Mouse (Mus musculus): ENCODE data around the gene Crtam. TPM values are rescaled to one million over a fixed set of nuclear protein-coding genes. Genes with fewer than 3 reads are reported as not detected.

Gene Crtam
- polyA plus RNA-seq, 1 experiment from 2014 or later, result 0.19 TPM

DNA sequence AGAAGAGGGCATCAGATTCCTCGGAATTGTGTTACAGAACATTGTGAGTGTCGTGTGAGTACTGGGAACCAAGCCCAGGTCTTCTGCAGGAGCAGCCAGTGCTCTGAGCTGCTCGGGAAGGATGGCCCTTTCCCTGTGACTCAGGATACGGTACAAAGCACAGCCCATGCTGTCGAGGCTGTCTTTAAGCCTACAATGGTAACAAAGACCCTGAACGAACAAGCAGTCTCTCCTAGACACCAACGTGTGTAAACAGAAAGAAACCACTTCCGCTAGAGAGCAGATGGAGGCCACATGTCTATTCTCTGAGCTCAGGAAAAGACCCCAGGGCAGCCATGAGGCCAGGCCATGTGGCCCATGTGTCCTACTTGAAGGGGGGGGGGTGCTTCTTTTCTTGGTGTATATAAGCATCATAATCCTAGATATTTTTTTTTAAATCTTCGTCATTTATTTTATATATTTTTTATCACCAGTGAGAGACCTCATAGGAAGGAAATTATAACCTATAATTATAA lies 33.8 kb upstream of the Crtam start:
- no peak overlapping the region for H3K9ac ChIP-seq
- H3K36me3 ChIP-seq, result peaks cover 25% of the 10 kb centered on the region
- H3K27me3 ChIP-seq, result no peaks in the 10 kb centered on the region
- no peaks in the 10 kb centered on the region for H3K9me3 ChIP-seq
- no peak overlapping the region for H3K4me3 ChIP-seq
- ATAC-seq (ENCODE audit: low FRiP score), result no peak
- 56% methylated on average over 9 of the region's 9 CpGs for WGBS
- no peak overlapping the region for H3K27ac ChIP-seq
- H3K4me1 ChIP-seq (replicated peaks), result peaks cover 12% of the 10 kb centered on the region
- no peak overlapping the region for H3K4me2 ChIP-seq

DNA sequence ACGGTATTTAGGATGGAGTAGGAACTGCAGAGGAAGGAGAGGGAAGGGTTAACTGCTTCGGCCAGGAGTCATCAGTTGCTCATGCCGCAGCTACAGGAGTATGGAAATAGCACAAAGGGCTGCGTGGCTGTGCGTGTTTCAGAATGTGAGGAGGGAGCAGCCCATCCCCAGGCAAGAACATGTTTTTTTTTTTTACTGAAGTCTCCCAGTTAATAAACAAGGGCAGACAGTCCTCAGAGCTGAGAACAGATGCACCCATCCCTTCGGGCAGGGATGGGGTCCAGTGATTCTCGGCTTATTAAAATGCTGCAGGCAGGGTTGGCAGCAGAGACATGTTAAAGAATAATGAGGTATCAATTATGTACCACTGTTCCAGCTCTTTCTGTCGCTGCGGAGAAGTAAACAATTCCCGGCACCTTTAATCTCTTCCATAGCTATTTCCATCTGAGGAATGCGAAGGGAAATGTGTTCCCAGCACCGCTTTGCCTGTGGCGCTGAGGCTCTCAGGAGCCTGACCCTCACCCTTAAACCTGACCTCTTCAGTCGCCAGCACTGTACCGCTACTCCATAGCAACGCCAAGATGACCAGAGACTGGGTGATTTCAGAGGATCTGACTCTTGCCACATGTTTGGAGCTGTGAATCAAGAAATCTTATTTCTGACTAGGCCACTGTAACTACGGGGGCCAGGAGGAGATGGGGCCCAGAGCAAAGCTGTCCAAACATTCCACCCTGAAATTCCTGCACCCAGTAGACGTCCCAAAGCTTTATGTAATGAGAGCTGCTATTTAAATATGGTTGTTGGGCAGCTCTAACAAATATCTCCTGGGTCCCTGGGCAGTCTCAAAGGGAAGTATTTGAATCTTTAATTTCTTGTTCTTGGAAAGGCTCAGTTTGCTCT lies 27.4 kb upstream of the Crtam start:
- 31% methylated on average over 18 of the region's 18 CpGs for WGBS
- H3K27ac ChIP-seq, result peak overlapping the region; percentile 86
- peak overlapping the region; percentile 33 for H3K4me2 ChIP-seq
- ATAC-seq (ENCODE audit: low FRiP score), result peak; percentile 61
- H3K27me3 ChIP-seq, result no peaks in the 10 kb centered on the region
- H3K36me3 ChIP-seq, result peaks cover 30% of the 10 kb centered on the region
- H3K9me3 ChIP-seq, result no peaks in the 10 kb centered on the region
- H3K4me1 ChIP-seq (replicated peaks), result peaks cover 35% of the 10 kb centered on the region
- H3K4me3 ChIP-seq, result no peak overlapping the region
- peak overlapping the region; percentile 47; the same call in 1 of the 2 replicates for H3K9ac ChIP-seq

DNA sequence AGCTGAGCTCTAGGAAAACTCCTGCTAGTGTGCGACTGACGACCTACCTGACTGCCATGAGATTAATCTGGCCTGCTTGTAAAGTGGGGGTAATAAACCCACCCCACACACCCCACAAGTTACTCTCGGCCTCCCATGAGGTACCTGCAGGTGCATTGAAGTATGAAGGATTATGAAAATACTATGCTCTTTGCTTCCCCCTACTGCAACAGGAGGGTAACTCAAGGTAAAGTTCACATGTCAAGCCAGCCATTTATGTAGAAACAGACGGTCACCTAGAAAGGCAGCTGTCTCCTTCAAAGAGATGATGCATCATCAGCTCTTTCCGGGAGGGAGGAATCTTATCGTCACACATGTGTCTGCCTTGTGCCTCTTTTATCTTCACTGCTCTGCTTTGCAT lies 25.4 kb upstream of the Crtam start:
- ATAC-seq (ENCODE audit: low FRiP score), result no peak
- Histone ChIP-seq H3K4me3 (no peak overlapping the region), H3K9me3 (no peaks in the 10 kb centered on the region), H3K9ac (no peak overlapping the region), H3K4me1 (replicated peaks) (peaks cover 35% of the 10 kb centered on the region), H3K36me3 (peaks cover 29% of the 10 kb centered on the region), H3K27me3 (no peaks in the 10 kb centered on the region), H3K4me2 (no peak overlapping the region), H3K27ac (no peak overlapping the region)
- WGBS, result 80% methylated on average over 6 of the region's 6 CpGs

DNA sequence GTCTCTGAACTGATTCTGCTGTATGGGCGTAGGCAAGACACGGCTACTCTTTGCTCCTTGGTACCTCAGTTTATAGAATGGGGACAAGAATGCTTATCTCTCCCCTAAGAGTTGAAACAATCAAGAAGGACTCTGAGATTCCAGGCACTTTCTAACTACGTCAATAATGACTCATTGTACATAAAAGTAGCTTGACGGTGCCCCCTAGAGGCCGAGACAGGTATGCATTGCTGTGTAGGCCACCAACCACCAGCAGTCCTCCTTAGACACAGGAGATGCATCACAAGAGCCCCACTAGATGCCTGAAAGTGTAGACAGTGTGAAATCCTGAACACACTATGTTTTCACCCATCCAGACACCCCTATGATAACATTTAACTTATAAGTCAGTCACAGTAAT lies 24.0 kb upstream of the Crtam start:
- Histone ChIP-seq H3K4me2 (no peak overlapping the region), H3K9me3 (no peaks in the 10 kb centered on the region), H3K36me3 (peaks cover 38% of the 10 kb centered on the region), H3K27ac (no peak overlapping the region), H3K4me3 (no peak overlapping the region), H3K9ac (no peak overlapping the region), H3K4me1 (replicated peaks) (peaks cover 23% of the 10 kb centered on the region), H3K27me3 (no peaks in the 10 kb centered on the region)
- no peak for ATAC-seq (ENCODE audit: low FRiP score)
- 47% methylated on average over 5 of the region's 5 CpGs for WGBS

DNA sequence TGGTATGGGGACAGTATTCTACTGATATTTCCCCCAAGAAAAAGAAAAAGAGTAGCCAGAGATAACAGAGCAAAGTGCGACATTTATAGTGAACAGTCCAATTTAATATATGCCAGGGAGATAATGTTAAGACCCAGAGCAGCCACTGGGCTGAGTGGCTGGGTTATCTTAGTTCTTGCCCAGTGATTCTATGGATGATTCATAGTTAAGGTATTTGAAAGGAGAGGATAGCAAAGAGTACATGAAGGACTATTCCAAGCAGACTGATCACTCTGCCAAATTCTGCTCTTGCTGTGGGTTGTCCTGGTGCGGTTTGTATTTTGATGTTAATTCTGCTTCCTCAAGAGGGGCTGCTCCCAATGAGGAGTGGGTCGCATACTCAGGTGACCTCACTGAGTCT lies 17.3 kb upstream of the Crtam start:
- no peak for ATAC-seq (ENCODE audit: low FRiP score)
- WGBS, result 70% methylated on average over 3 of the region's 3 CpGs
- Histone ChIP-seq H3K9me3 (no peaks in the 10 kb centered on the region), H3K36me3 (peaks cover 65% of the 10 kb centered on the region), H3K4me3 (no peak overlapping the region), H3K4me1 (replicated peaks) (no peaks in the 10 kb centered on the region), H3K27ac (no peak overlapping the region), H3K27me3 (no peaks in the 10 kb centered on the region), H3K4me2 (no peak overlapping the region), H3K9ac (no peak overlapping the region)

DNA sequence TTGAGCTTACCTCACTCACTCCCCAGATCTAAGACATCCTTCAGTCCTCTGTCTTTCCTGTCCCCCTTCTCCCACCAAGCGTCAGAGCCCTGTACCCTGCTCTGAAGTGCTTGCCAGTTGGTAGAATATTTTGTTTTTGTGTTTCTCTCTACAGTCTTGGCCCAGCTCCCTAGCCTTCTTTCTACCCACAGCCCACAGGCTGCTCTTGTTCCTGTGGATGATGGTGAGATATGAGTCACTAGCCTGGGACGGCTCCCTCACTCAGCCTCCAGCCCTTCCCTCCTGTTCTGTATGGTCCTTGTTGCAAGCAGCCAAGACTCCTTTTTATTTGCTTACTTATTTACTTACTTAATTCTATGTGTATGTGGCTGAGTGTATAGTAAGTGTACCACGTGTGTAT lies 16.1 kb upstream of the Crtam start:
- Histone ChIP-seq H3K27ac (no peak overlapping the region), H3K4me3 (no peak overlapping the region), H3K4me2 (no peak overlapping the region), H3K9ac (no peak overlapping the region), H3K36me3 (peaks cover 62% of the 10 kb centered on the region), H3K9me3 (no peaks in the 10 kb centered on the region), H3K4me1 (replicated peaks) (no peaks in the 10 kb centered on the region), H3K27me3 (no peaks in the 10 kb centered on the region)
- 88% methylated on average over 3 of the region's 3 CpGs for WGBS
- no peak for ATAC-seq (ENCODE audit: low FRiP score)

DNA sequence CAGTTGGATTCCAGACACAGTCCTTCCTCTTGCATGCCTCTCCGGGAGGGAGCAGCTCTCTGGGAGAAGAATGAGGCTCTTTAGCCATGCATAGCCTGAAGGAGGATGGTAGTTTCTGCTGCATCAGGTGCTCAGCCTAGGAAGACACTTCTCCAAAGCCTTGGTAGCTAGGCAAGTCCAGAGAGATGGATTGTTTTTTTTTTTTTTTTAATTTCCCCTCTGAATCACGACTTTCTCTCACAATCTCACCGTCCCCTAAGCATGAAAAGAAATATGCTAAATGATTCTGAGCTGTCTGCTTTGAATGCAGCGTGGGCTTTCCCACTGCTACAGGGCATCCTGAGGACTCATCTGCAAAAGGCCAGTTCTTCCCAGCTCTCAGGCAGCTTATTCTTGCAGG lies 10.1 kb upstream of the Crtam start:
- no peaks in the 10 kb centered on the region for H3K27me3 ChIP-seq
- H3K9me3 ChIP-seq, result no peaks in the 10 kb centered on the region
- no peak overlapping the region for H3K4me2 ChIP-seq
- no peak overlapping the region for H3K9ac ChIP-seq
- no peak overlapping the region for H3K4me3 ChIP-seq
- peaks cover 27% of the 10 kb centered on the region for H3K36me3 ChIP-seq
- H3K27ac ChIP-seq, result peak overlapping the region; percentile 88
- WGBS, result 12% methylated on average over 4 of the region's 4 CpGs
- ATAC-seq (ENCODE audit: low FRiP score), result no peak
- peaks cover 35% of the 10 kb centered on the region for H3K4me1 ChIP-seq (replicated peaks)

DNA sequence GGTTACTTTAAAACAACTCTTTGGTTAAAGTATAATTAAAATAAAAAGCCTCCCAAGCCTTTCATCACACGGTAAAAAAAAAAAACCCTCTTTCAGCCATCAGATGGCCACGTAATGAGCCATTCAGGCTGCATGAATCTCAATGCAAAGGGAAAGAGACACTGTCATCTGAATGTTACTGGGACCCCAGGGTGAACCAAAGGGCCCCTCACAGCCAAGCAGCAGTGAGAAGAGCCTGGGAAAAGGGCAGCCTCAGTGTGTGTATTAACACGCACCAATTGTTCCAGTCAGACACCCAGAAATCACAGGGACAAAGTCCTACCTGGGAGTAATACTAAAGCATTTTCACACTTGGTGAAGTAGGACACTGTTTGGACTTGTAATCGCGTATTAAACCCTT lies 8.0 kb upstream of the Crtam start:
- no peak overlapping the region for H3K9ac ChIP-seq
- peak overlapping the region; percentile 8; the same call in 1 of the 2 replicates for H3K4me2 ChIP-seq
- ATAC-seq (ENCODE audit: low FRiP score), result no peak
- H3K9me3 ChIP-seq, result no peaks in the 10 kb centered on the region
- H3K27me3 ChIP-seq, result no peaks in the 10 kb centered on the region
- peaks cover 13% of the 10 kb centered on the region for H3K36me3 ChIP-seq
- H3K4me1 ChIP-seq (replicated peaks), result peaks cover 35% of the 10 kb centered on the region
- 32% methylated on average over 5 of the region's 5 CpGs for WGBS
- peak overlapping the region; percentile 88 for H3K27ac ChIP-seq
- H3K4me3 ChIP-seq, result no peak overlapping the region

DNA sequence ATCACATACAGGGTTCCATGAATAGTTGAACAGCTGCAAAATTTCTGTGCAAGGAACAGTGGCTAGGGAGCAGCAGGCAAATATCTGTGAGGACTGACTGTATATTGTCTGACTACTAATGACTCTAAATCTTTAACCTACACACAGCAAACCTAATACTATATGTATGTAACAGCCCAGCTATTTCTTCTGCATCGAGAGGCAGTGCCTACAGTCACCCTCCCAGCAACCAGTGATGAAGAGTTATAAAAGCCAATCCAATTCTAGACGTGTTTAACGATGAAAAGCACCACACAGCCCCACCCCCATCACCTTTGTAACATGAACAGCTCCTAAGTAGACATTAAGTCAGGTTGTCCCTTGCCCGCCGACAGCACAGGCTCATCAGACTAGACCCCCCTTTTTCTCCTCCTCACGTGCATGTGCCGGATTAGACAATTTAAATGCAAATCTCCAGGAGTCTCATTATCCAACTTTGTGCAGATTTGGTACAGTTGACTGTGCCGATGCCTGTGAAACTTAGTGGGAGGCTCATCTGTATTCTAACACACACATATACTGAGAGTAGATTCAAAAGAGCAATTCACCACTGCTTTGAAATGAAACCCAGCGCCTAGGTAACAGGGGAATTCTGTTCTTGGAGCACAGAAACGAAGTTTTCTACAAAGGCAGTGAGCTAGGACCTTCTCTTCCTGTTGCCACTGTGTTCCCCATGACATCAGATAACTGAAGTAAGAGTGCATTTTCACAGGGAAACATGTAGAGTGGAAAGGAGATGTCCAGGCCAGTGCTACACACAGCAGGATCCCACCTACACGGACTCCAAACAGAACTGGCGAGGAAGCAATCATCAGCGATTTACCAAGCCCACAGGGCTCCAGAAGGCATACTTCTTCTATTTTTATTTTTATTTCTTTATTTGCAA lies 7.3 kb upstream of the Crtam start:
- 19% methylated on average over 13 of the region's 13 CpGs for WGBS

DNA sequence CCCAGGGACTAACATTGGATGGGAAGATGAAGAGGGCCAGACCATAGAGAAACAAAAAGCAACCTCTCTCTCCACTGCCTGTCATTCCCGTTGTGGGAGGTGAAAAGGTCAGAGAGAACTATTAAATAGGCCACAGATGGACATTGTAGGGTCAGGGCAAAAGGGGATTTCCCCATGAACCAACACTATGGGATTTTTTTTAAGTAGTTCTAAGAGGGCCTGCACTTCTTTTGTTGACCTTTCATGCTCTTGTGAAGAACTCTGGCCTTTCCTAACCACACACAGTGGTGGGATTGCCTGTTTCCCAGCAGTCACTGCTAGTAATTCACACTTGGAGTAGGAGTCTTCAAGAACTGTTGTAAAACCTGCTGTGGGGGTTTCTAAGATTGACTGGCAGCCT lies 3.4 kb upstream of the Crtam start:
- H3K4me3 ChIP-seq, result no peak overlapping the region
- no peak overlapping the region for H3K4me2 ChIP-seq
- no peaks in the 10 kb centered on the region for H3K27me3 ChIP-seq
- H3K27ac ChIP-seq, result no peak overlapping the region
- no peaks in the 10 kb centered on the region for H3K36me3 ChIP-seq
- 3% methylated on average over 1 of the region's 1 CpGs for WGBS
- H3K9me3 ChIP-seq, result no peaks in the 10 kb centered on the region
- H3K9ac ChIP-seq, result no peak overlapping the region
- ATAC-seq (ENCODE audit: low FRiP score), result no peak
- H3K4me1 ChIP-seq (replicated peaks), result peaks cover 23% of the 10 kb centered on the region

More for the DNA sequence above, 7.3 kb upstream of the Crtam start:
- Histone ChIP-seq H3K9me3 (no peaks in the 10 kb centered on the region), H3K4me2 (peak overlapping the region; percentile 8; the same call in 1 of the 2 replicates), H3K4me3 (no peak overlapping the region), H3K27ac (peak overlapping the region; percentile 88), H3K27me3 (no peaks in the 10 kb centered on the region), H3K9ac (no peak overlapping the region), H3K4me1 (replicated peaks) (peaks cover 35% of the 10 kb centered on the region), H3K36me3 (peaks cover 9% of the 10 kb centered on the region; the same call in 1 of the 2 replicates)
- peak; percentile 89 for ATAC-seq (ENCODE audit: low FRiP score)

DNA sequence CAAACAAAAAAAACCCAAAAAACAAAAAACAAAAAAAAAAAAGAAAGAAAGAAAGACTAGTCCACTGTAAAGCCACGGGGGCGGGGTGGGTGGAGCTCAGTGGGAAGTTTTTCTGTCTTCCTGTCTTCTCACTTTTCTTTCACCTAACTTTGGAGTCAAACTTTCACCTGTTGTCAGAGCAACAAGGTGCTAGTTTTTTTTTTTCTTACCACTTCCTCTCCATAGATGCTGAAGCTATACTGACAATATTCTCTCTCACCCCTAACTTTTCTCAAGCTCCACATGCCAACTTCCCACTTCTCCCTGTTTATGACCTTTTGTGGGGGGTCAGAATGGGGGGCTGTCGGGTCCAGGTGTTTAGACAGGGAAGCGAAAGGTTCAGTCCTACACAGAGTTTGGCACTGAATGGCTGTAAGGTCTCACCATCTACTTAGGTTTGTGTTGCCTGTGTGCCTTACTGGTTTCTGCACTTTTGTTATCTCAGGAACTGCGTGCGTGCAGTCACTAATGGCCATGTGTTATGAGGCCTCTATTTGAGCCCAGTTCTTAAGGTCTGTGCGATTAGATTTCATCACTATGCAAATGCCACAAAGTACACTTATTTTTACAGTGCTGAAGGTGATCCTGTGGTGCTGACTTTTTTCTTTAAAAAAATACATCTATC lies 7.2 kb downstream of the Crtam start:
- Histone ChIP-seq H3K4me2 (no peak overlapping the region), H3K9ac (no peak overlapping the region), H3K36me3 (no peaks in the 10 kb centered on the region), H3K27ac (no peak overlapping the region), H3K27me3 (no peaks in the 10 kb centered on the region), H3K4me1 (replicated peaks) (no peaks in the 10 kb centered on the region; the same call in 1 of the 2 replicates), H3K9me3 (no peaks in the 10 kb centered on the region), H3K4me3 (no peak overlapping the region)
- WGBS, result 93% methylated on average over 7 of the region's 7 CpGs
- ATAC-seq (ENCODE audit: low FRiP score), result no peak

DNA sequence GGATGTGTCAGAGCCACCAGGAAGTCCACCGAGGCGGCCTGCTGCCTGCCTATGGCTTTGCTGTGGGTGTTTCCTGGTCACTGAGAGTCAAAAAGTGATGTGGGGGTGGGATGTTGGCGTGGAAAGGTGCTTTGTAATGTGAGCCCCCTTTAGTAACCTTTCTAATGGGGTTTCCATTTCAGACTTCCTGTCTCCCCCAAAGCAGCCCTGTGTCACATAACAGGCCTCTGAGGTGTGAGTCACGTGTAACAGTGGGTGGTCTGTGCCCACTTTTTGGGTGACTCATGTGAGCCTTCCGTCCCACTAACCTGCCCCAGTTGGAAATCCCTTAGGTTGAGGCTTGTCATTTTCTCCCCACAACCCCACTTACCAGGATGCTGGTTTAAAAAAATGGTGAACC lies 10.4 kb downstream of the Crtam start:
- Histone ChIP-seq H3K4me2 (no peak overlapping the region), H3K4me1 (replicated peaks) (peaks cover 5% of the 10 kb centered on the region), H3K27ac (no peak overlapping the region), H3K9me3 (no peaks in the 10 kb centered on the region), H3K9ac (no peak overlapping the region), H3K36me3 (no peaks in the 10 kb centered on the region), H3K4me3 (no peak overlapping the region), H3K27me3 (no peaks in the 10 kb centered on the region)
- 82% methylated on average over 5 of the region's 5 CpGs for WGBS
- no peak for ATAC-seq (ENCODE audit: low FRiP score)

Data from hindbrain, embryonic 13.5 days (tissue).